Mouse (Mus musculus) cortical plate, adult 2 months (tissue): Measurements from ENCODE around the gene Actr5.

Source experiments
- CTCF ChIP-seq: fragments of 200-500 bp; IDR thresholded peaks from 2 replicates; pipeline ENCODE4 v1.5.1; 2011; ENCODE audit warnings: mild to moderate bottlenecking, control low read depth, low read length; ENCODE audit not compliant: insufficient read depth; ENCODE audit errors: extremely low read depth
- POLR2A ChIP-seq: fragments of 200-500 bp; IDR thresholded peaks from 2 replicates; pipeline ENCODE4 v1.6.1; 2011; ENCODE audit warnings: mild to moderate bottlenecking, low read length, control low read depth; ENCODE audit not compliant: insufficient read depth; ENCODE audit errors: extremely low read depth

- TF ChIP-seq CTCF (no peak), POLR2A (no peak)
Observed at GRCm38 (mm10) chr2:158615161-158615680, 9.5 kb upstream of the Actr5 start.
